Mouse (Mus musculus) cerebellum, postnatal 14 days (tissue): ENCODE results near the gene Rpp25l.

Source experiments
- DNase-seq, 2 experiments: peaks; one replicate each; pipeline ENCODE4 v3.0.0; 2021; ENCODE audit warnings: mixed read lengths in 2 of 2

Gene Rpp25l

GRCm38 (mm10) chr4:41665009-41665675 lies 48.2 kb downstream of the Rpp25l start:
- DNase-seq, result no peak

- DNase-seq, result no peak
Observed at GRCm38 (mm10) chr4:41664533-41664932, 48.8 kb downstream of the Rpp25l start.

- no peak for DNase-seq
Observed at GRCm38 (mm10) chr4:41663614-41664013, 49.7 kb downstream of the Rpp25l start.

- no peak for DNase-seq
Observed at GRCm38 (mm10) chr4:41662723-41663122, 50.6 kb downstream of the Rpp25l start.
